Mouse (Mus musculus): ENCODE measurements at regions not wholly inside any gene's neighbourhood (a gene's known extent, or its start where the extent isn't known, plus 50 kb on each side); places are given as distances from the start of the nearest gene placed in this dataset.
A peak's percentile ranks its signal among the peaks of the same experiment; 100 is the strongest.

- DNase-seq (ENCODE audit: low spot score), result no peak
- WGBS, result 71% methylated on average over 12 of the region's 12 CpGs
- Histone ChIP-seq H3K4me3 (ENCODE audit: low read depth, low read length) (no peak overlapping the region), H3K27ac (replicated peaks; ENCODE audit: low read depth, low read length) (no peak overlapping the region), H3K9me3 (ENCODE audit: control insufficient read depth, low read length) (no peaks in the 10 kb centered on the region), H3K36me3 (ENCODE audit: control insufficient read depth, insufficient read depth, low read length) (no peaks in the 10 kb centered on the region), H3K9ac (ENCODE audit: low read depth, low read length) (no peak overlapping the region), H3K4me1 (ENCODE audit: control insufficient read depth, insufficient read depth, low read length) (no peaks in the 10 kb centered on the region), H3K4me2 (ENCODE audit: low read depth, low read length) (no peak overlapping the region), H3K27me3 (replicated peaks; ENCODE audit: control insufficient read depth, insufficient read depth, low read length) (no peaks in the 10 kb centered on the region)
- ATAC-seq (ENCODE audit: low read depth), result no peak
Observed at GRCm38 (mm10) chr11:65402460-65403154, 132.8 kb upstream of the Myocd start.

GRCm38 (mm10) chr11:65389238-65389637 lies 119.4 kb upstream of the Myocd start:
- H3K27ac ChIP-seq (replicated peaks; ENCODE audit: low read depth, low read length), result no peak overlapping the region
- H3K4me2 ChIP-seq (ENCODE audit: low read depth, low read length), result no peak overlapping the region
- DNase-seq (ENCODE audit: low spot score) (no peak), ATAC-seq (ENCODE audit: low read depth) (no peak)
- H3K4me1 ChIP-seq (ENCODE audit: control insufficient read depth, insufficient read depth, low read length), result peaks cover 6% of the 10 kb centered on the region; the same call in 1 of the 2 replicates
- H3K36me3 ChIP-seq (ENCODE audit: control insufficient read depth, insufficient read depth, low read length), result no peaks in the 10 kb centered on the region
- no peaks in the 10 kb centered on the region for H3K9me3 ChIP-seq (ENCODE audit: control insufficient read depth, low read length)
- no peaks in the 10 kb centered on the region for H3K27me3 ChIP-seq (replicated peaks; ENCODE audit: control insufficient read depth, insufficient read depth, low read length)
- no peak overlapping the region for H3K4me3 ChIP-seq (ENCODE audit: low read depth, low read length)
- 83% methylated on average over 3 of the region's 3 CpGs for WGBS
- no peak overlapping the region for H3K9ac ChIP-seq (ENCODE audit: low read depth, low read length)

GRCm38 (mm10) chr11:65386291-65387061 lies 116.7 kb upstream of the Myocd start:
- no peaks in the 10 kb centered on the region for H3K27me3 ChIP-seq (replicated peaks; ENCODE audit: control insufficient read depth, insufficient read depth, low read length)
- no peak overlapping the region for H3K9ac ChIP-seq (ENCODE audit: low read depth, low read length)
- H3K4me1 ChIP-seq (ENCODE audit: control insufficient read depth, insufficient read depth, low read length), result peaks cover 6% of the 10 kb centered on the region; the same call in 1 of the 2 replicates
- no peak overlapping the region for H3K4me3 ChIP-seq (ENCODE audit: low read depth, low read length)
- WGBS, result 47% methylated on average over 14 of the region's 14 CpGs
- DNase-seq (ENCODE audit: low spot score), result no peak
- no peak overlapping the region for H3K27ac ChIP-seq (replicated peaks; ENCODE audit: low read depth, low read length)
- no peaks in the 10 kb centered on the region for H3K9me3 ChIP-seq (ENCODE audit: control insufficient read depth, low read length)
- no peak overlapping the region for H3K4me2 ChIP-seq (ENCODE audit: low read depth, low read length)
- no peaks in the 10 kb centered on the region for H3K36me3 ChIP-seq (ENCODE audit: control insufficient read depth, insufficient read depth, low read length)
- no peak for ATAC-seq (ENCODE audit: low read depth)

- Histone ChIP-seq H3K4me3 (ENCODE audit: low read depth, low read length) (no peak overlapping the region), H3K9ac (ENCODE audit: low read depth, low read length) (no peak overlapping the region), H3K9me3 (ENCODE audit: control insufficient read depth, low read length) (no peaks in the 10 kb centered on the region), H3K4me1 (ENCODE audit: control insufficient read depth, insufficient read depth, low read length) (no peaks in the 10 kb centered on the region), H3K4me2 (ENCODE audit: low read depth, low read length) (no peak overlapping the region), H3K27ac (replicated peaks; ENCODE audit: low read depth, low read length) (no peak overlapping the region), H3K27me3 (replicated peaks; ENCODE audit: control insufficient read depth, insufficient read depth, low read length) (no peaks in the 10 kb centered on the region), H3K36me3 (ENCODE audit: control insufficient read depth, insufficient read depth, low read length) (no peaks in the 10 kb centered on the region)
- no peak for ATAC-seq (ENCODE audit: low read depth)
- WGBS, result 73% methylated on average over 5 of the region's 5 CpGs
- DNase-seq (ENCODE audit: low spot score), result no peak
Observed at GRCm38 (mm10) chr11:65375361-65375760, 105.6 kb upstream of the Myocd start.

- WGBS, result 85% methylated on average over 4 of the region's 4 CpGs
- Histone ChIP-seq H3K9ac (ENCODE audit: low read depth, low read length) (no peak overlapping the region), H3K4me2 (ENCODE audit: low read depth, low read length) (no peak overlapping the region), H3K27me3 (replicated peaks; ENCODE audit: control insufficient read depth, insufficient read depth, low read length) (no peaks in the 10 kb centered on the region), H3K9me3 (ENCODE audit: control insufficient read depth, low read length) (no peaks in the 10 kb centered on the region), H3K27ac (replicated peaks; ENCODE audit: low read depth, low read length) (no peak overlapping the region), H3K4me1 (ENCODE audit: control insufficient read depth, insufficient read depth, low read length) (no peaks in the 10 kb centered on the region), H3K36me3 (ENCODE audit: control insufficient read depth, insufficient read depth, low read length) (no peaks in the 10 kb centered on the region), H3K4me3 (ENCODE audit: low read depth, low read length) (no peak overlapping the region)
- DNase-seq (ENCODE audit: low spot score), result no peak
- no peak for ATAC-seq (ENCODE audit: low read depth)
Observed at GRCm38 (mm10) chr11:65373136-65373535, 103.3 kb upstream of the Myocd start.

GRCm38 (mm10) chr11:65372309-65372811 lies 102.6 kb upstream of the Myocd start:
- no peaks in the 10 kb centered on the region for H3K36me3 ChIP-seq (ENCODE audit: control insufficient read depth, insufficient read depth, low read length)
- 66% methylated on average over 9 of the region's 9 CpGs for WGBS
- H3K27me3 ChIP-seq (replicated peaks; ENCODE audit: control insufficient read depth, insufficient read depth, low read length), result no peaks in the 10 kb centered on the region
- no peak for ATAC-seq (ENCODE audit: low read depth)
- no peak overlapping the region for H3K4me3 ChIP-seq (ENCODE audit: low read depth, low read length)
- H3K9me3 ChIP-seq (ENCODE audit: control insufficient read depth, low read length), result no peaks in the 10 kb centered on the region
- no peaks in the 10 kb centered on the region for H3K4me1 ChIP-seq (ENCODE audit: control insufficient read depth, insufficient read depth, low read length)
- H3K27ac ChIP-seq (replicated peaks; ENCODE audit: low read depth, low read length), result no peak overlapping the region
- H3K4me2 ChIP-seq (ENCODE audit: low read depth, low read length), result no peak overlapping the region
- H3K9ac ChIP-seq (ENCODE audit: low read depth, low read length), result no peak overlapping the region
- DNase-seq (ENCODE audit: low spot score), result no peak

- no peak overlapping the region for H3K4me3 ChIP-seq (ENCODE audit: low read depth, low read length)
- no peak overlapping the region for H3K9ac ChIP-seq (ENCODE audit: low read depth, low read length)
- no peak for ATAC-seq (ENCODE audit: low read depth)
- H3K9me3 ChIP-seq (ENCODE audit: control insufficient read depth, low read length), result no peaks in the 10 kb centered on the region
- 0 out of 2 replicates have a peak, but pooled peaks cover 7% of the 10 kb centered on the region for H3K4me1 ChIP-seq (ENCODE audit: control insufficient read depth, insufficient read depth, low read length)
- no peaks in the 10 kb centered on the region for H3K27me3 ChIP-seq (replicated peaks; ENCODE audit: control insufficient read depth, insufficient read depth, low read length)
- no peak for DNase-seq (ENCODE audit: low spot score)
- no peak overlapping the region for H3K4me2 ChIP-seq (ENCODE audit: low read depth, low read length)
- no peak overlapping the region for H3K27ac ChIP-seq (replicated peaks; ENCODE audit: low read depth, low read length)
- WGBS, result 36% methylated on average over 5 of the region's 5 CpGs
- no peaks in the 10 kb centered on the region for H3K36me3 ChIP-seq (ENCODE audit: control insufficient read depth, insufficient read depth, low read length)
Observed at GRCm38 (mm10) chr11:65367825-65368224, 98.0 kb upstream of the Myocd start.

GRCm38 (mm10) chr11:65366677-65367370 lies 97.0 kb upstream of the Myocd start:
- 64% methylated on average over 8 of the region's 8 CpGs for WGBS

More at GRCm38 (mm10) chr11:65366677-65367370, 97.0 kb upstream of the Myocd start:
- no peaks in the 10 kb centered on the region for H3K36me3 ChIP-seq (ENCODE audit: control insufficient read depth, insufficient read depth, low read length)
- DNase-seq (ENCODE audit: low spot score) (peak; percentile 12), ATAC-seq (ENCODE audit: low read depth) (no peak)
- no peak overlapping the region for H3K9ac ChIP-seq (ENCODE audit: low read depth, low read length)
- H3K4me1 ChIP-seq (ENCODE audit: control insufficient read depth, insufficient read depth, low read length), result 0 out of 2 replicates have a peak, but pooled peaks cover 7% of the 10 kb centered on the region
- no peak overlapping the region for H3K4me2 ChIP-seq (ENCODE audit: low read depth, low read length)
- H3K4me3 ChIP-seq (ENCODE audit: low read depth, low read length), result no peak overlapping the region
- no peaks in the 10 kb centered on the region for H3K27me3 ChIP-seq (replicated peaks; ENCODE audit: control insufficient read depth, insufficient read depth, low read length)
- H3K27ac ChIP-seq (replicated peaks; ENCODE audit: low read depth, low read length), result no peak overlapping the region
- H3K9me3 ChIP-seq (ENCODE audit: control insufficient read depth, low read length), result no peaks in the 10 kb centered on the region

All from embryonic facial prominence, embryonic 14.5 days (tissue).